ENCODE assay signal across 36 mouse cellular contexts in the genomic region with DNA sequence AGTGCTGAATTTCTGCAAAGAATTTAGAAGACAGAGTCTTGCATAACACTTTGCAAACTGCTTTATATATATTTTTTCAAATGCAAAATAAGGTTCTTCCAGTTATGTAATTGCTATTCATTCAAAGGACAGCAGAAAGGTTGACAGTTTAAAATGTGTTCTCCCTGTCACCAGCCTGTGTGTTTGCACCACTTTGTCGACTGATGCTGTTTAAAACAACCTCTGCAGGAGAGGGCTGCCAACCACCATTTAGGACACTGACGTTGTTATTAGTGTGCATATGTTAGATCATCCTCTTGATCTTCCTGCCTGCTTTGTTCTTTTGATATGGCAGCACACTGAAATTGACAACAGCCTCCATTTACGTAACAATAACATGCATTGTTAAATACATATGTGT. TPM values are rescaled to one million over a fixed set of nuclear protein-coding genes. Genes with fewer than 3 reads are reported as not detected.
DNase-seq lines count a peak whose midpoint lies in the region; ATAC-seq and TF ChIP-seq lines count a peak whose summit lies in the region.
"Had no signal": no experiment of that assay in that cellular context is flagged by ENCODE, and none has a peak within 500 bp of the region (broad histone marks: within the 10 kb centered on the region; RNA-seq: fewer than 3 reads in every experiment).

No protein-coding gene starts in this region.

- no peak overlapping the region for H3K4me3 ChIP-seq in midbrain, embryonic 14.5 days (replicated peaks; ENCODE audit: low read depth, low read length)
- no peak overlapping the region for H3K4me3 ChIP-seq in midbrain, embryonic 10.5 days
- no peak overlapping the region for H3K4me3 ChIP-seq in cortical plate, adult 2 months (ENCODE audit: insufficient read depth, low read length)
- H3K4me3 ChIP-seq: embryonic facial prominence, embryonic 12.5 days; gastrocnemius, adult 2 months; hindbrain, embryonic 13.5 days; limb, embryonic 12.5 days; liver, embryonic 15.5 days had no signal

- no peaks in the 10 kb centered on the region for H3K4me1 ChIP-seq in midbrain, embryonic 14.5 days (ENCODE audit: control insufficient read depth, insufficient read depth, low read length)
- no peaks in the 10 kb centered on the region for H3K4me1 ChIP-seq in midbrain, embryonic 10.5 days
- peaks cover 2% of the 10 kb centered on the region for H3K4me1 ChIP-seq in cortical plate, adult 2 months (ENCODE audit: control insufficient read depth, insufficient read depth, low read length)
- H3K4me1 ChIP-seq: embryonic facial prominence, embryonic 12.5 days; limb, embryonic 12.5 days; liver, embryonic 15.5 days had no signal

- no peak for ATAC-seq in midbrain, embryonic 14.5 days (ENCODE audit: low FRiP score, low TSS enrichment)
- ATAC-seq: activated CD4-positive, CD25-positive, alpha-beta regulatory T cell, adult 4 months; intestine, embryonic 16.5 days; midbrain, embryonic 16.5 days had no signal

- H3K9ac ChIP-seq in midbrain, embryonic 14.5 days (replicated peaks; ENCODE audit: low read length): no peak overlapping the region
- H3K9ac ChIP-seq: embryonic facial prominence, embryonic 12.5 days; hindbrain, embryonic 13.5 days; limb, embryonic 12.5 days; liver, embryonic 15.5 days; lung, embryonic 14.5 days had no signal

- H3K27me3 ChIP-seq in midbrain, embryonic 14.5 days (ENCODE audit: control insufficient read depth, insufficient read depth, low read length): no peaks in the 10 kb centered on the region
- H3K27me3 ChIP-seq in midbrain, embryonic 10.5 days (ENCODE audit: low read depth, poor library complexity, severe bottlenecking): no peaks in the 10 kb centered on the region
- H3K27me3 ChIP-seq: embryonic facial prominence, embryonic 12.5 days; hindbrain, embryonic 13.5 days; limb, embryonic 12.5 days; liver, embryonic 15.5 days had no signal

- no peaks in the 10 kb centered on the region for H3K9me3 ChIP-seq in midbrain, embryonic 14.5 days (ENCODE audit: control insufficient read depth, low read length)
- H3K9me3 ChIP-seq in midbrain, embryonic 10.5 days (replicated peaks): no peaks in the 10 kb centered on the region
- H3K9me3 ChIP-seq: embryonic facial prominence, embryonic 12.5 days; hindbrain, embryonic 13.5 days; limb, embryonic 12.5 days; liver, embryonic 15.5 days had no signal

- 25% methylated on average over 3 of the region's 3 CpGs for WGBS in midbrain, embryonic 14.5 days
- WGBS in midbrain, embryonic 10.5 days: 52% methylated on average over 3 of the region's 3 CpGs

- no peak overlapping the region for H3K27ac ChIP-seq in midbrain, embryonic 14.5 days (replicated peaks; ENCODE audit: low read depth, low read length)
- H3K27ac ChIP-seq in midbrain, embryonic 10.5 days (replicated peaks): no peak overlapping the region
- H3K27ac ChIP-seq in cortical plate, adult 2 months (ENCODE audit: insufficient read depth, low read length): peak overlapping the region; percentile 55; the same call in 1 of the 2 replicates
- H3K27ac ChIP-seq: embryonic facial prominence, embryonic 12.5 days; gastrocnemius, adult 2 months; hindbrain, embryonic 13.5 days; limb, embryonic 12.5 days; liver, embryonic 15.5 days had no signal

- no peaks in the 10 kb centered on the region for H3K36me3 ChIP-seq in midbrain, embryonic 14.5 days (ENCODE audit: control insufficient read depth, insufficient read depth, low read length)
- H3K36me3 ChIP-seq in midbrain, embryonic 10.5 days: no peaks in the 10 kb centered on the region
- H3K36me3 ChIP-seq: embryonic facial prominence, embryonic 12.5 days; hindbrain, embryonic 13.5 days; limb, embryonic 12.5 days; liver, embryonic 15.5 days had no signal

- peak; percentile 18 to 48 for DNase-seq in frontal cortex, adult 2 months (ENCODE audit: extremely low spot score in 1 of 2, low spot score in 1 of 2)
- no peak for DNase-seq in frontal cortex, postnatal 10 days (ENCODE audit: low spot score in 2 of 2)
- peak; percentile 12 for DNase-seq in midbrain, embryonic 14.5 days
- DNase-seq in midbrain, embryonic 10.5 days (ENCODE audit: low spot score): no peak
- DNase-seq in brain, adult 2 months (ENCODE audit: low read depth, low spot score): peak; percentile 55
- no peak for DNase-seq in kidney, adult 8-10 months
- DNase-seq: adrenal gland, adult 2 months; adrenal gland, postnatal 36 days; B cell, adult 2 months; cerebellum, adult 8-10 months; cerebellum, postnatal 25 days; embryo, embryonic 11 days; gastrocnemius, adult 2 months; gastrocnemius, postnatal 36 days; heart, adult 18-20 months; heart, postnatal 4 days; kidney, adult 9 months; kidney, postnatal 10 days; lung, embryonic 14.5 days; lung, postnatal 14 days; right cerebral cortex, postnatal 14 days; spleen, adult 18-20 months; thymus, adult 18-20 months; thymus, postnatal 25 days had no signal

- TF ChIP-seq POLR2A in cortical plate, adult 2 months (IDR thresholded peaks at IDR 0.05; ENCODE audit: extremely low read depth, insufficient read depth, low read length): no peak

- no peak for TF ChIP-seq CTCF in cortical plate, adult 2 months (IDR thresholded peaks at IDR 0.05; ENCODE audit: extremely low read depth, insufficient read depth, low read length)

- no peak overlapping the region for H3K4me2 ChIP-seq in midbrain, embryonic 14.5 days (ENCODE audit: low read length)
- H3K4me2 ChIP-seq: embryonic facial prominence, embryonic 12.5 days; heart, embryonic 11.5 days; hindbrain, embryonic 13.5 days; limb, embryonic 12.5 days; liver, embryonic 15.5 days; lung, embryonic 14.5 days had no signal

RNA-seq across cellular contexts. Expression of a gene that starts 54.2 kb away (rescaled TPM):
- 0.20 and 0.50 TPM in 2 replicates for polyA plus RNA-seq in frontal cortex, adult 2 months (2012; rRNA removed)
- polyA plus RNA-seq in midbrain, embryonic 14.5 days (2014; fragmentation: Nextera tagmentation; extraction: Ambion mirVana): not detected in 2 replicates
- polyA plus RNA-seq in midbrain, embryonic 10.5 days (2016; fragmentation: Nextera tagmentation; extraction: Ambion mirVana): not detected in 2 replicates
- 2.4 and 2.8 TPM in 2 replicates for polyA plus RNA-seq in cortical plate, adult 2 months (2012; rRNA removed)
- polyA plus RNA-seq: adrenal gland, adult 2 months; embryonic facial prominence, embryonic 12.5 days; heart, embryonic 11.5 days; heart, embryonic 16.5 days; hindbrain, embryonic 13.5 days; intestine, embryonic 16.5 days; liver, embryonic 15.5 days; lung, embryonic 14.5 days; midbrain, embryonic 16.5 days; neural tube, embryonic 11.5 days; stomach, embryonic 16.5 days had no signal

Comparison
In these comparisons a context has a peak if more than half of its experiments do, and no peak if none do; other contexts are left out.
1. DNase-seq: peak in frontal cortex, adult 2 months (2 of 2), midbrain, embryonic 14.5 days (single experiment) and brain, adult 2 months (single experiment); none in frontal cortex, postnatal 10 days (0 of 2), midbrain, embryonic 10.5 days (single experiment) and kidney, adult 8-10 months (0 of 2).